In genomic region chr11:112924577-112924976, GRCm38 (mm10) we compare ENCODE assay signal across 21 mouse cellular contexts.
DNase-seq lines count a peak whose midpoint lies in the region; ATAC-seq lines count a peak whose summit lies in the region.
"Had no signal": no experiment of that assay in that cellular context is flagged by ENCODE, and none has a peak within 500 bp of the region (broad histone marks: within the 10 kb centered on the region; RNA-seq: fewer than 3 reads in every experiment).

No protein-coding gene starts in this region.

- H3K4me2 ChIP-seq in forebrain, embryonic 11.5 days (ENCODE audit: low read depth, low read length, severe bottlenecking): no peak overlapping the region
- H3K4me2 ChIP-seq in lung, embryonic 16.5 days (ENCODE audit: low read depth, low read length): no peak overlapping the region
- H3K4me2 ChIP-seq in limb, embryonic 13.5 days (replicated peaks): no peak overlapping the region
- H3K4me2 ChIP-seq in heart, embryonic 11.5 days: no peak overlapping the region
- H3K4me2 ChIP-seq: forebrain, embryonic 12.5 days; heart, embryonic 13.5 days had no signal

- peak overlapping the region; percentile 51; the same call in 1 of the 2 replicates for H3K27ac ChIP-seq in forebrain, embryonic 10.5 days
- H3K27ac ChIP-seq in forebrain, embryonic 11.5 days (ENCODE audit: low read depth, low read length): no peak overlapping the region
- H3K27ac ChIP-seq in lung, embryonic 16.5 days (ENCODE audit: low read length): peak overlapping the region; percentile 41
- H3K27ac ChIP-seq in limb, embryonic 13.5 days: peak overlapping the region; percentile 44; the same call in 1 of the 2 replicates
- no peak overlapping the region for H3K27ac ChIP-seq in heart, embryonic 11.5 days (ENCODE audit: low read depth, low read length)
- H3K27ac ChIP-seq: forebrain, embryonic 12.5 days; heart, embryonic 13.5 days had no signal

- intact Hi-C loops in gastrocnemius, postnatal 14 days (cut with DNase I; ENCODE audit: low total_unique reads): no loop called here

- no peaks in the 10 kb centered on the region for H3K9me3 ChIP-seq in forebrain, embryonic 10.5 days
- no peaks in the 10 kb centered on the region for H3K9me3 ChIP-seq in forebrain, embryonic 11.5 days (ENCODE audit: control insufficient read depth, low read length)
- no peaks in the 10 kb centered on the region for H3K9me3 ChIP-seq in lung, embryonic 16.5 days (ENCODE audit: control insufficient read depth, low read length)
- H3K9me3 ChIP-seq in limb, embryonic 13.5 days: no peaks in the 10 kb centered on the region
- 0 out of 2 replicates have a peak, but pooled peaks cover 4% of the 10 kb centered on the region for H3K9me3 ChIP-seq in heart, embryonic 11.5 days (replicated peaks; ENCODE audit: control insufficient read depth, low read length)
- H3K9me3 ChIP-seq: forebrain, embryonic 12.5 days; heart, embryonic 13.5 days had no signal

- 88% methylated on average over 1 of the region's 1 CpGs for WGBS in forebrain, embryonic 10.5 days
- 76% methylated on average over 1 of the region's 1 CpGs for WGBS in forebrain, embryonic 11.5 days
- 48% methylated on average over 1 of the region's 1 CpGs for WGBS in lung, embryonic 16.5 days
- WGBS in limb, embryonic 13.5 days: 45% methylated on average over 1 of the region's 1 CpGs
- 64% methylated on average over 1 of the region's 1 CpGs for WGBS in heart, embryonic 11.5 days (ENCODE audit: insufficient replicate concordance)

- DNase-seq in forebrain, embryonic 10.5 days (ENCODE audit: extremely low spot score, low spot score): no peak
- no peak for DNase-seq in forebrain, embryonic 11.5 days (ENCODE audit: low spot score)
- no peak for DNase-seq in lung, postnatal 25 days (ENCODE audit: low spot score)
- no peak for DNase-seq in gastrocnemius, postnatal 14 days
- DNase-seq: adrenal gland, postnatal 10 days; B cell, adult 2 months; cerebellum, adult 11-12 months; cerebellum, adult 9-11 months; cerebellum, postnatal 36 days; gastrocnemius, postnatal 10 days; heart, postnatal 36 days had no signal

- H3K9ac ChIP-seq in forebrain, embryonic 11.5 days (ENCODE audit: low read length): no peak overlapping the region
- no peak overlapping the region for H3K9ac ChIP-seq in lung, embryonic 16.5 days (ENCODE audit: low read length)
- H3K9ac ChIP-seq in limb, embryonic 13.5 days: no peak overlapping the region
- no peak overlapping the region for H3K9ac ChIP-seq in heart, embryonic 11.5 days (ENCODE audit: low read depth, low read length)
- H3K9ac ChIP-seq: forebrain, embryonic 12.5 days; heart, embryonic 13.5 days had no signal

- peaks cover 18% of the 10 kb centered on the region for H3K4me1 ChIP-seq in forebrain, embryonic 10.5 days
- H3K4me1 ChIP-seq in forebrain, embryonic 11.5 days (replicated peaks; ENCODE audit: control insufficient read depth, insufficient read depth, low read length): 0 out of 2 replicates have a peak, but pooled peaks cover 4% of the 10 kb centered on the region
- H3K4me1 ChIP-seq in lung, embryonic 16.5 days (replicated peaks; ENCODE audit: control insufficient read depth, insufficient read depth, low read length): peaks cover 7% of the 10 kb centered on the region; the same call in 1 of the 2 replicates
- peaks cover 18% of the 10 kb centered on the region for H3K4me1 ChIP-seq in limb, embryonic 13.5 days
- no peaks in the 10 kb centered on the region for H3K4me1 ChIP-seq in heart, embryonic 11.5 days (ENCODE audit: control insufficient read depth, insufficient read depth, low read length)
- H3K4me1 ChIP-seq: heart, embryonic 13.5 days had no signal

- ATAC-seq in forebrain, embryonic 11.5 days (replicated peaks; ENCODE audit: low FRiP score): no peak
- ATAC-seq in lung, embryonic 16.5 days (ENCODE audit: low read depth): no peak
- ATAC-seq in limb, embryonic 13.5 days (ENCODE audit: low FRiP score, low read depth): no peak
- no peak for ATAC-seq in heart, embryonic 11.5 days (replicated peaks; ENCODE audit: insufficient number of reproducible peaks, low FRiP score, low TSS enrichment)
- ATAC-seq: CD4-positive, CD25-positive, alpha-beta regulatory T cell, adult 4 months; hindbrain, embryonic 16.5 days; inflammation-experienced regulatory T-cells, adult 6 months; intestine, postnatal 0 days had no signal

- H3K36me3 ChIP-seq in forebrain, embryonic 10.5 days (replicated peaks): no peaks in the 10 kb centered on the region
- H3K36me3 ChIP-seq in forebrain, embryonic 11.5 days (ENCODE audit: control insufficient read depth, insufficient read depth, low read length): no peaks in the 10 kb centered on the region
- no peaks in the 10 kb centered on the region for H3K36me3 ChIP-seq in lung, embryonic 16.5 days (ENCODE audit: control insufficient read depth, insufficient read depth, low read length)
- H3K36me3 ChIP-seq in limb, embryonic 13.5 days: no peaks in the 10 kb centered on the region
- H3K36me3 ChIP-seq in heart, embryonic 11.5 days (ENCODE audit: control insufficient read depth, insufficient read depth, low read length): no peaks in the 10 kb centered on the region
- H3K36me3 ChIP-seq: forebrain, embryonic 12.5 days; G1E; heart, embryonic 13.5 days had no signal

- H3K4me3 ChIP-seq in forebrain, embryonic 10.5 days: no peak overlapping the region
- no peak overlapping the region for H3K4me3 ChIP-seq in forebrain, embryonic 11.5 days (ENCODE audit: low read depth, low read length)
- H3K4me3 ChIP-seq in lung, embryonic 16.5 days (ENCODE audit: low read length): no peak overlapping the region
- H3K4me3 ChIP-seq in limb, embryonic 13.5 days: no peak overlapping the region
- no peak overlapping the region for H3K4me3 ChIP-seq in heart, embryonic 11.5 days (ENCODE audit: low read depth, low read length)
- H3K4me3 ChIP-seq: forebrain, embryonic 12.5 days; heart, embryonic 13.5 days had no signal

- H3K27me3 ChIP-seq in forebrain, embryonic 10.5 days (ENCODE audit: poor library complexity, severe bottlenecking): no peaks in the 10 kb centered on the region
- H3K27me3 ChIP-seq in forebrain, embryonic 11.5 days (ENCODE audit: control insufficient read depth, insufficient read depth, low read length): no peaks in the 10 kb centered on the region
- no peaks in the 10 kb centered on the region for H3K27me3 ChIP-seq in lung, embryonic 16.5 days (ENCODE audit: control insufficient read depth, insufficient read depth, low read depth, low read length)
- H3K27me3 ChIP-seq in limb, embryonic 13.5 days: no peaks in the 10 kb centered on the region
- H3K27me3 ChIP-seq in heart, embryonic 11.5 days (ENCODE audit: control insufficient read depth, insufficient read depth, low read length): peaks cover 21% of the 10 kb centered on the region
- H3K27me3 ChIP-seq: forebrain, embryonic 12.5 days had no signal

Comparison
In these comparisons a context has a peak if more than half of its experiments do, and no peak if none do; other contexts are left out.
1. H3K27ac ChIP-seq: peak in forebrain, embryonic 10.5 days (single experiment), lung, embryonic 16.5 days (single experiment) and limb, embryonic 13.5 days (single experiment); none in forebrain, embryonic 11.5 days (single experiment) and heart, embryonic 11.5 days (single experiment).